Mouse (Mus musculus) heart, postnatal 36 days (tissue): ENCODE measurements at regions not wholly inside any gene's neighbourhood (a gene's known extent, or its start where the extent isn't known, plus 50 kb on each side); places are given as distances from the start of the nearest gene placed in this dataset.

Source experiments
- DNase-seq, 2 experiments: peaks; one replicate each; pipeline ENCODE4 v3.0.0; 2021 to 2022
- intact Hi-C: fragments of 180-260 bp; cut with DNase I; formaldehyde crosslinking; loops from one replicate; pipeline ENCODE4 v1.15.1; 2025

DNA sequence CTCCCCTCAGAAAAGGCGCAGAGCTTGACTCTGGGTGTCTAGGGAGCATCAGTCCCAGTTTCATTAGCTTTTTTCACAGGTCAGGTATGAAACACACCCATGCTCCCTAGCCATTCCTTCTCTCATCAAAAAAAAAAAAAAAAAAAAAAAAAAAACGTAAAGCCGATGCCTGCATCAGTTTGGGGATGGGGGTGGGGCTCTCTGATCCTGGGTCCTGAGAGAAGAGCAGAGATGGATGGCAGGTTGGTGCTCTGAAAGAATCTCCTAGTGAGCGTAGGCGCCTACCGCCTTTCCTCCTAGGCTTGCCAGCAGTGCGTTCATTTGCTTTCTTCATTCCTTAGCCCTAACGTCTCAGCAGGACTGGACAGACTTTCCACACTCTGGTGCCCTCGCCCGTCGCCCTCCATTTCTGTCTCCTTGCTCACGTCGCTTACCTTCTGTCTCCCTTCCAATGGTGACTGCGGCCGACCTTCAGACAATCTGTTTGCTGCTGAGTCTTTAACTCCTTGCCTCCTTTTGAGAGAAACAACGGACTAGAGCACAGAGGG, 267.5 kb downstream of the Agtpbp1 start:
- DNase-seq = no peak
- intact Hi-C loops = no loop called here

DNA sequence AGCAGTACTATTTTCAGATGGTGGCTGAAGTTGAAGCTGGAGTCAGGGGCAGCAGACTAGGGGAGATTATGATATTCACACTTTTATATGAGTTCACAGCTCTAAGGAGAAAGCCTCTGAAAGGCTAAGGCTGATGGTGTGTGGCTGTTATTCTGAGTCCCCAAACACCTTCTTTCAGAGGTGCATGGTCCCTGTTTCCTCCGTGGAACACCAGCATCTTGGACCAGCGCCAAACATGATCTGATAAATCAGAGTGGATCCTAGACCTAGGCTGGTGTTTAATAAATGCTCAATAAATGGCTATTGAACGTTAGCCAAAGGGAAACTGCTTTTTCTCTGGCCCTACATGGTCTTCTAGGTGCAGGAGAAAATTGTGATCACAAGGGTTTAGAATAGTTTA, 269.2 kb downstream of the Agtpbp1 start:
- DNase-seq = no peak
- intact Hi-C loops = no loop called here

DNA sequence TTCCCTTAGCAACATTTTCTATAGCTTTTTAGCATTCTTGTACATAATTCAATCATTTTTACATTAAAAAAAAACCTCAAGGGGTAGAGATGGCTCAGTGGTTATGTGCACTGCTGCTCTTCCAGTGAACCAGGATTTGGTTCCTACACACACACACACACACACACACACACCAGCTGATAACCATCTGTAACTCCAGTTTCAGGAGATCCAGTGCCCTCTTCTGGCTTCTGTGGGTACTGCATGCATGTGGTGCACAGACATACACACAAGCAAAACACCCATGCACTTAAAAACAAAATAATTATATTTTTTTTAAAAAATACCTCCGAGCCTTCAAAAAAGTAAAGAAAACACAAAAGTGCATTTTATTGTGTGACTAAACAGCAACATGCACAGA, 270.6 kb downstream of the Agtpbp1 start:
- intact Hi-C loops = no loop called here
- DNase-seq = no peak

DNA sequence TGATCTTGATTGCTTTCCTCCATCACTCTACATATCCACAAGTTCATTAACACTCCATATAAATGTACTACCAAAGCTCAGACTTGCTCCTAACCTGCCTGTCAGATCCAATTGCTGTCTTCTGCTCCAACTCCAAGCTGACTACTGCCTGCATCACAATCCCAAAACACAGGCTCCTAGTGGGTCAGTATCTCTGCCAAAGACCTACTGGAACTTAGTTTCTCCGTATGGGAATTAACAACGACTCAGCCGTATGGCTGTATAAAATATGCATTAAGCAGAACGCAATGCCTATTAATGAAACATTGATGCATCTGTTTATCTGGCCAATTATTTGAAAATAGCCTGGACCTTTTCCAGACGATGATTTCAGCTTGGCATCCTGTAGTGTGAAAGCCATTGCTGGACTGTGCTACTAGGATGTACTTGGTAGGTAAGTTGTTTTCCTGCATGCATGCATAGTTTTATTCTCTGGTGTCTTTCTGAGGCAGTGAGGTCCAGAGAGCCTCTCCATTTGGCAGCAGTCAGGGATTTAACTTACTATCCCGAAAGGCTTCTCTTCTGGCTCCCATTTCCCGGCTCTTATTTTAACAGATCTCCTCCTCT, 271.2 kb downstream of the Agtpbp1 start:
- no peak for DNase-seq
- intact Hi-C loops = no loop called here

DNA sequence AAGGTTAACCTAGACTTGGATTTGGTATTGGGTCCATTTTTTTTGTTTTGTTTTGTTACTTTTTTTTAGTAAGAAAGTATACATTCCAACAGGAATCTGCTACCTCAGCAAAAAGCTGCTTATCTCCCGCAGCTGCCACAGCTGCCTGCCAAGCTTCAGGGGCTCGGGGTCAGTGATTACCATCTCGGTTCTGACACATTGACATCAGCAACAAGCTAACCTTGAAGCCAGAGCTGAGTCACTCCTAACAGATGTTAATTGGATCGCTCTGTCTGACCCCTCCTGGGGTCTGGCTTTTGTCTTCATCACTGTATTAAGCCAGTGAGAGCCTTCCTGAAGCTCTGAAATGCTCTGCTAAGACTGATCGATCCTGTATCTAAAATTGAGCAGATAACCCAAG, 292.1 kb downstream of the Agtpbp1 start:
- intact Hi-C loops = no loop called here
- DNase-seq = no peak

DNA sequence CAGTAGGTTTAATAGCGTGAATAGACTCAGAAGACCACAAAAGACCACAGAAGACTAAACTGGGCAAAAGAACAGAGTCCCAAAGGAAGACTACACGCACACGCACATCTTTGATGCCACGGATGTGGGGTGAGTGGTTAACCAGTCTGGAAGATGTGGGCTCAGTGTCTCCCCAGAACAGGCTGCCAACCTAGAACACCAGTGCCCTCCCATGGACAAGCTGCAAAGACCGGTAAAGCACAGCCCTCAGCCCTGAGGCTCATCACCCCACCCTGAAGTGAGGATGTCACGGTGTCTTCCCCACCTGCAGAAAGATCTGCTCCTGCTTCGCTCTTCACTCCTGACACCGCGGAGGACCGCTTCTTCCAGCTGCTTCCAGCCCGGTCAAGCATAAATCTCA, 295.9 kb downstream of the Agtpbp1 start:
- no peak for DNase-seq
- intact Hi-C loops = no loop called here

DNA sequence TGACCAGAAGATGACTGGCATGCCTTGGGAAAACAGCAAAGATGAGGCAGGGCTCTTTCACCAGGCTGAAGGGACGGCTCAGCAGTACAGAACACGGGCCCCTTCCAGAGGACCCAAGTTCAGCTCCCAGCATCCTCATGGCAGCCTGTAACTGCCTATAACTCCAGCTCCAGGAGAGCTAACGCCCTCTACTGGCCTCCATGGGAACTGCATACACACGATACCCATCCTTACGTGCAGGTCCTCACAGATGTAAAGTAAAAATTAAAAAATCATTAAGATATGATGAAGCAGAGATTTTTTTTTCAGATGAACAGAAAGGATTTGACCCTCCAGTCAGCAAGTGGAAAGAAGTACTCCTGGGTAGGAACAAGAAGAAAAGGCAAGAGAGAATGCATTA, 303.8 kb downstream of the Agtpbp1 start:
- DNase-seq = no peak
- intact Hi-C loops = no loop called here

DNA sequence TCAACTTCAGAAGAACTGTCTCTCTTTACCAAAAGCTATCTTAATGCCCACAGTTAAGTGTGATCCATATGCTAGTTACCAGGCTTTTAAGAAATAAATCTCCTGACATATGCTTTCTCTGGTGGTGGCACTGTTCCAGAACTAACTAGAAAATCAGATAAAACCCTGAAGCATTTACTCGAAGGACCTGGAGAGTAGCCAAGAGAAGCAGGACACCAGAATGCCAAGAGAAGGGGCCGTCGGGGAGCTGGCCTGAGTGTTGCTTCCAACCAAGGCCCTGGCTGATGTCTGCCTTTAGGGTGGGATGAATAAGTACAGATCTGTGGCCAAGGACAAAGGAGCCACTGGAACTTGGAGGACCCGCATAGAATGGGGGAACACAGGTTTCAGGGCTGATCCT, 305.9 kb downstream of the Agtpbp1 start:
- intact Hi-C loops = no loop called here
- DNase-seq = no peak

DNA sequence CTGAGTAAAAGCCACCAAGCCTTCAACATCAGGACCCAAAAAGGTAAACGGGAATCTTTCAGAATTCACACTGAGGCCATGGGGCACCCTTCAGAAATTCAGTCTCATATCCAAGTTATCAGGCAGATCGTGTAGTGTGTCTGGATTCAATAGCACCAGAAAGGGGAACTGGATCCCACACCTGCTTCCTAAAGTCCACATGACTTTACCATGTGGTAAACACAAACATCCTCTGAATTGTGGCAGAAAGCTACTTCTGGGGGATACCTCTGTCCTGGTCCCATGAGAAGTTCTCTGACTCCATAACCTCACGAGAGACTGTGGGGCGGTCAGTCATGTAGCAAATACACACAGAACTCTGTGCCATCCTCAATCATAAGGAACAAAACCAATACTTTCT, 313.4 kb downstream of the Agtpbp1 start:
- DNase-seq = no peak
- intact Hi-C loops = no loop called here

DNA sequence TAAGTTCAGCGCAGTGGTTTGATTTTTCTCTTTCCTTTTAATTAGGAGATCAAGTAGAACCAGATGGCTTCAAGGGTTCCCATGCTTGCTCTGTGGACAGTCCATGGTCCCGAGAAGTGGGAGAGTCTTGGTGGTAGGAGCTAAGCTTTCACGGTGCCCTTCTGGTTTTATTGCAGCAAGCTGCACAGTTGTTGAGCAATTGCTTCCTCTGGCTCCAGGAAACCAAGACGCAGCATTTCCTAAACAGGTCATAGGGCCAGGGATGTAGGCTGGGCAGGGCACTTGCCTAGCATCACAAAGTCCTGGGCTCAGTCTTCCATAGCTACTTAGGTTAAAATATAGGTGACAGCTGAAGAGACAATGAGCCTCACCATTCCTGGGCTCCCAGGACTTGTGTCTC, 318.2 kb downstream of the Agtpbp1 start:
- no peak for DNase-seq
- intact Hi-C loops = no loop called here

DNA sequence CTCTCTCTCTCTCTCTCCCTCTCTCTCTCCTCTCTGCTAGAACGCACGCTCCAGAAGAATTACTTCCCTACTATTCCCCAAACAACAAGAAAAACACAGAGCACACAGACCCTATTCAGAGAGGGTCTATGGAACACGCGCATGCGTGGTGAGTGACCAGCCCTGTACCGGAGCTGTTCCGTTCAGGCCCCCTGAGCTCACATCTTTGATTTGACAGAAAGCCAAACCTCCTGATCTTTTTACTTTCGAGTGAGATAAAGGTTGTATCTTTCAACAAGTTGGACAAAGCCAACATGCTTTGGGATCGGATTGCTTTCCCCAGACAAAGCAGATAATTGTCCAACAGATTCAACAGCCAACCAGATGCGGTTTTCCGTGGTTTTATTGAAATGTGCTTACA, 320.9 kb downstream of the Agtpbp1 start:
- intact Hi-C loops = no loop called here
- no peak for DNase-seq

DNA sequence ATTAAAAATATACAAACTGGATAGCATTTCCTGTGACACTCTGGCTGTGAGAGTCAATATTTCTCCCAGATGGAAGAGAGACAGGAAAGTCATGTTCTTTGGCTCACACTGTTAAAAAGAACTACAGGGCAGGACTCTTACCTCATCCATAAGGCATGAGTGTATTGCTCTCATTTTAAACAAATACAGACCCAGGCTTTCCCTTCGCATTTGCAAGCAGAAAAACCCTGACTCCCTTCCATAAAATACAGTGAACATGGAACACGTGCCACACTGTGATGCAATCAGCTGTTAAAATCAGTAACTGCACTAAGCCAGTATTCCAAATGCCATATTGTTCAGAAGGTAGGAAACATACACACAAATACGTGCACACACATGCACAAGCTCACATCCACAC, 323.1 kb downstream of the Agtpbp1 start:
- intact Hi-C loops = no loop called here
- DNase-seq = no peak

DNA sequence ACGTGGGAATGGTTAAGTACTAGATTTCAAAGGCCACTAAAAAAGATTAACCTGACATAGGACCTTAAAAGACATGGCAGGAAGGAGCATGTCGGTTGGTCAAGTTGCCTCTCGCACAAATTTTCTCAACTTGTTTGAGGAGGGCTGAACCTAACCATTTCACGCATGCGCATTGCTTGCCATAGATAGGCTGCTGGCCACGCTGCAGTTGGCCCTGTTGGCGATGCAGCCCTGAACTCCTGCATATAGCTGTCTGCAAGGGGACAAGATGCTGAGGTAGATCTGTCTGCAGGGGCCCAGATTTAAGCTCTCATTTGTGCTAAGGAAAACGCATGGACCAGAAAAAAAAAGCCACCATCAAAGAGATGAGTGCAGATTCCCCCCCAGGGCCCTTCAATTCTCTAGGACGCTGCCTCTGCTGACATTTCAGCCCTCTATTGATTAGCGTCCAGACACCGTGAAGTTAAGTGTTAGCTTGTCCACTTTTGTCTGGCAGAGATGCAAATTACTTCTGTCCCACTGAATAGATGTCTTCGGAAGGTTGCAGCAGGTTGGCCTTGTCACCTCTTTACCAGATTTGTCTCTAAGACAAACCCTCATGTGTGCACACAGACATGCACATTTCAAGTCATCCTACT, 329.1 kb downstream of the Agtpbp1 start:
- no peak for DNase-seq
- intact Hi-C loops = no loop called here

DNA sequence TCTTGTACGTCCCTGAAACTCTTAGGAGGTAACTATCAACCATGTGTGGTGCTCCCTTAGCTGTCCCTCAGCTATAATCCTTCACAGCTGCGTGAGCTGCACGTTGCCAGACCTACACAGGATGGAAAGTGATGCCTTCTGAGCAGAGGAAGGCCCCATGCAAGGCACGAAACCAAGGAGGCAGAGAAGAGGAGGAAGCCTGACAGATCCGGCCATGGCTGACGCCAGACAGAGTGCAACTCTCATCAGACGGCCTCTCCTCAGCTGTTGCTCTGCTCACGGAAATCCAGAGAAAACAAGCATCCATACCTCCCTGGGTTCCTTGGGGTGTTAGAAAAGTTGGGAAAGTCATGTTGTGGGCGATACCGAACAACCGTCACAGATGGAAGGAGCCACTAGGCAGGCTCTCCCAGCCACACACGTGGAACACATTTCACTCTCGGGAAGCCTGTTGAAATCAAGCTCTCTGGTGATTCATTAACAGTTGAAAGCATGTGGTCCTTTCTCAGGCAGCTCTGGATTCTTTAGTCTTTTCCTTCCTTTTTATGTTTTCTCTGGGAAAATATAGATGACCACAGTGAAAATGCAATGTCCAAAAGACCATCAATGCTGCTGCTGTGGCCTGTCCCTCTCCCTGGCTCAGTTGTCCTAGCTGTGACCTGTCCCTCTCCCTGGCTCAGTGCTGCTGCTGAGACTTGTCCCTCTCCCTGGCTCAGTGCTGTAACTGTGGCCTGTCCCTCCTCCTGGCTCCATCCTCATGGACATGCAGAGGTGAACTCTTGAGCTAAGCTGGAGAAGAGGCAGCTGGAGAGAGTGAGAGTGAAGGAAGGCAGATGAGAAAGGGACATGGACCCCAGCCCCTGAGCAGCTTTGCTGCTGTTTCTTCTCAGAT, 331.1 kb downstream of the Agtpbp1 start:
- DNase-seq = no peak
- intact Hi-C loops = no loop called here

DNA sequence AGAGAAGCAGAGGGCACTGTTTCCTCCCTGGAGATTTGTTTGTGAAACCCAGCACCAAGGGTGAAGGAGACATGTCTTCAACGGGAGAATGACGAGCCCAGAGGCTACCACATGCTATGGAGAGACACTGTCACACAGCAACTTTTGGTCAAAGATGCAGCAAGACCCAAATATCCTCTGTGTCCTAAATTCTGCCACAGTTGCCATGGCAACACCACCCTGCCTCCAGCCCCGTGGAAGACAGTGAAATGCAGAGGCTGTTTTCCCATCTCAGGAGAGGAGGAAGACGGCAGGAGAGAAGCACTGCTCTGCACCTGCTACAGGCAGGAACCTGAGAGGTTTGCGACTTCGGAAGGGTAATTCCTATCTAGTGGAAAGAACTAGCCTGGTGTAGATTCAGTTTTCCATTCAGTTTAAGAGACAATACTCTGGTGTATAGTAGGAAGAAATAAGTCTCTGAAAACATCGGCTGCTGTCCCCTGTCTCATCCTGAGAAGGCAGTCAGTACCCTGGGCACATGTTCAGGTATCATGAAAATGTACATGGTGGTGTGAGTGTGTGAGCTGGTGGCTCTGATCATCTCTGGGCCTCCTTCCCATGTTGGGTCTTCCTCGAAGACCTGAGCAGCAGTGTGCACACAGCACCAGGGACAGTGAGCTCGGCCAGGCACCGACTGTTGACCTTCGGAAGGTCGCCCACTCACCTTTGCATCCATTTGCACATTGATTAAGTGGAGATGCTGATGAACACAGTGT, 333.6 kb downstream of the Agtpbp1 start:
- DNase-seq = no peak
- intact Hi-C loops = no loop called here

DNA sequence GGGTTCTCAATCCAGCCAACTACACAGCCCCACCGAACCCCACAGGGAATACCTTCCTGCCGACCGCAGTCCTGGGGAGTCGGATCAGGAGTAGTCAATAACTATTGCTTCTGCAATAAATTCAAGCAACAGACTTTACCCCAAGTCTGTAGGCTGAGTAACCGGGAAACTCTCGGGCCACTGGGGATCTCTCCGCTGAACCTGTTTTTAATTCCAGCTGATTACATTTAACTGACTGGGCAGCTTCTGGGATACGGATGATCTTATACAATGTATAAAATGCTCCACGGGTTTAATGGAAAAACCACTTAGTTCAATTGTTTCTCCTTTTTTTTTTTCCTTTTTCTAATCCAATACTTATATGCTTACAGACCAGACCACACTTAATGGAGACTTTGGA, 336.6 kb downstream of the Agtpbp1 start:
- DNase-seq = no peak
- intact Hi-C loops = no loop called here

DNA sequence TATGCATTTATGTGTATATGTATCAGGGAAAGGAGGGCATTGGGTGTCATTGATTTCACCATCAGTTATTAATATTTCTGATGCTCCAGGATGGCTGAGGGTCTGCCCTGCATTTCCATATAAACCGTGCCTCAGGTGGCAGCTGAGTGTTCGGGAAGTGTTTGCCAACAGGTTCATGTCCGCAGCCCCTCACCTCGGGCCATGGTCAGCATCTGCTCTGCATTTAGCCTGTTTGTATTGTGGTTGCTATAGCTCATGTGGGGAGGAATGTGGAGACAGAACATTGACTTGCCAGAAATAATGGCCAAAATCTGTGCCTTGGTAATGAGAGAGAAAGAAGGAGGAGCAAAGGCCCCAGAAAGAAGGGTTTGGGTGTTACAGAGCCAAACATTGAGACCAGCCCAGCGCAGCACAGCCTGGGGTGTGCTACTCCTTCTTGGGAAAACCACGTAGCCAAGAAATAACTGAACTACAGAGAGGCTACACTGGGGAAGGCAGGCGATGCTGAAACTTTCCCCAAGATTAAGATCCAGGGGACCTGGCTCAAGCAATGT, 338.0 kb downstream of the Agtpbp1 start:
- no peak for DNase-seq
- intact Hi-C loops = no loop called here

DNA sequence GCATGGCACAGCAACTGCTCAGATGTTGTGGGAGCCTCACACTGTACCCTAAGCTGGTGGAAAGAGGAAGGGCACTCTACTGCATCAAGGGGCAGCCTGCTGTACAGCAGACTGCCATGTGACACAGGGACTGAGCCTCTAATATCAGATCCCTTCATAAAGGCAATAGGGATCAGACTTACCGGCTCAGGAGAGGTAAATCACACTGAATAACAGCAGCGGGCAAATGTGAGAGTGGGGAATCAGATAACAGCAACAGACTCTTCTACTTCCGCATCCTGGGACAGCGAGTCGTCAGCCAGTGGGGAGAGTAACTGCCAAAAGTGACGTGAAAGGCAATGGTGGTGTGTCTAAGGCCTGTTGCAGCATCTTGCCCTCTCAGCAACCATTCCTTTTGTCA, 339.0 kb downstream of the Agtpbp1 start:
- intact Hi-C loops = no loop called here
- DNase-seq = no peak

DNA sequence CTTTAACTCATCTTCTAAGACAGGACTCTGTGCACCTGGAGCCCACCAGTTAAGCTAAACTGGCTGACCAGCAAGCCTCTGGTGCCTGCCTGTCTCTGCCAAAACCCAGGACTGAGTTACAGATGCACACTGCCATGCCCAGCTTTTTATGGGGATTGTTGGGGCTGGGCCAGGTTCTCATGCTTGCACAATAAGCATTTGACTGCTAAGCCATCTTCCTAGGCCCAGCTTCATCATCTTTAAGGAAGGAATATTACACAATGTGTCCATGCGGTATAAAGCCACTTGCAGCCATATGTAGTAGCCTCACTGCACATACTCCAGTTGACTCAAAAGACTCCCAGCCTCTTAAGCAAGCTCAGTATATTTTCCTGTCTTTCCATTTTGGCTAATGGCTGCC, 340.4 kb downstream of the Agtpbp1 start:
- intact Hi-C loops = no loop called here
- no peak for DNase-seq

DNA sequence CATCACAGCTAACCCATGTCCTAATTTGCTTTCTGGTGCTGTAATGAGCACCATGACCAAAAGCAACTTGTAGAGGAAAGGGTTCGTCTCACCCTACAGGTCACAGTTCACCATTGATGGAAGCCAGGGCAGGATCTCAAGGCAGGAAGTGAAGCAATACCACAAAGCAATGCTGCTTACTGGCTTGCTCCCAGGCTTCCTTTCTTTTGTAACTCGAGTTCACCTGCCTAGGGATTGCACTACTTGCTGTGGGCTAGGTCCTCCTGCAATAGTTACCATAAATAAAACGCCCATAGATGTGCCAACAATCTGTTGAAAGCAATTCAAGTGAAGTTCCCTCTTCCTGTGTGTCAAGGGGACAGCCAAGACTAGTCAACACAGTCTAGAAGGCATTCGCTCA, 342.4 kb downstream of the Agtpbp1 start:
- intact Hi-C loops = no loop called here
- DNase-seq = no peak

DNA sequence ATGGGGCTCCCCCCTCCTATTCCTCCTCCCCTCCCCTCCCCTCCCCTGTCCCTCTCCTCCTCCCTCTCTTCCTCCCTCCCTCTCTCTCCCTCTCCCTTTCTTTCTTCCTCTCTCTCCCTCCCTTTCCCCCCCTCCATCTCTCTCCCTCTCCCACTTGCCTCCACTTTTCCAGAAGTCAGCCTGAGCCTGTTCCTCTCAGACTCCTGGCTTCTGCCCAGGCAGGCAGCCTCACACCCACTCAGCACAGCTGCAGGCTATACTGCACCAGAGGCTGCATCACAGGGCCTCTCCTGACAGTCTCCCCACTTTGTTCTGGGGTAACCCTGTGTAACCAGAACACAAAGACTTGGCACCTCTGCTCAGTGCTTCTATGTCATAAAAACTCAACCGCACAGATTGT, 346.3 kb downstream of the Agtpbp1 start:
- intact Hi-C loops = no loop called here
- DNase-seq = no peak
